Mouse (Mus musculus) ovary, postnatal 36 days (tissue): ENCODE data around the gene Plb1.

Experiments
- DNase-seq: peaks from one replicate; pipeline ENCODE4 v3.0.0; 2022; ENCODE audit warnings: low spot score, mixed read lengths

The Plb1 gene

GRCm38 (mm10) chr5:32336092-32336491, 103.6 kb downstream of the Plb1 start:
- no peak for DNase-seq

GRCm38 (mm10) chr5:32337336-32337735, 104.8 kb downstream of the Plb1 start:
- no peak for DNase-seq

GRCm38 (mm10) chr5:32338339-32338738, 105.8 kb downstream of the Plb1 start:
- no peak for DNase-seq

- no peak for DNase-seq
Measured at GRCm38 (mm10) chr5:32338766-32339165, 106.3 kb downstream of the Plb1 start.

GRCm38 (mm10) chr5:32340246-32340645, 107.7 kb downstream of the Plb1 start:
- DNase-seq = no peak

- DNase-seq = no peak
Measured at GRCm38 (mm10) chr5:32342711-32343285, 110.3 kb downstream of the Plb1 start.

- peak; percentile 32 for DNase-seq
Measured at GRCm38 (mm10) chr5:32346025-32346912, 113.8 kb downstream of the Plb1 start.

- no peak for DNase-seq
Measured at GRCm38 (mm10) chr5:32349718-32350117, 117.2 kb downstream of the Plb1 start.

- no peak for DNase-seq
Measured at GRCm38 (mm10) chr5:32350551-32351256, 118.2 kb downstream of the Plb1 start.

GRCm38 (mm10) chr5:32351721-32352465, 119.4 kb downstream of the Plb1 start:
- DNase-seq = no peak

GRCm38 (mm10) chr5:32352845-32353244, 120.3 kb downstream of the Plb1 start:
- DNase-seq = no peak

GRCm38 (mm10) chr5:32353280-32353679, 120.8 kb downstream of the Plb1 start:
- no peak for DNase-seq

- no peak for DNase-seq
Measured at GRCm38 (mm10) chr5:32360511-32360910, 128.0 kb downstream of the Plb1 start.

GRCm38 (mm10) chr5:32361441-32362235, 129.1 kb downstream of the Plb1 start:
- no peak for DNase-seq

- DNase-seq = no peak
Measured at GRCm38 (mm10) chr5:32369391-32369790, 136.9 kb downstream of the Plb1 start.

GRCm38 (mm10) chr5:32371239-32371638, 138.7 kb downstream of the Plb1 start:
- DNase-seq = no peak

- DNase-seq = no peak
Measured at GRCm38 (mm10) chr5:32378546-32378945, 146.0 kb downstream of the Plb1 start.

GRCm38 (mm10) chr5:32388656-32389055, 156.1 kb downstream of the Plb1 start:
- DNase-seq = no peak

GRCm38 (mm10) chr5:32390295-32390694, 157.8 kb downstream of the Plb1 start:
- DNase-seq = no peak

- DNase-seq = no peak
Measured at GRCm38 (mm10) chr5:32392281-32392680, 159.8 kb downstream of the Plb1 start.

GRCm38 (mm10) chr5:32394586-32394985, 162.1 kb downstream of the Plb1 start:
- DNase-seq = no peak
